Mouse (Mus musculus) heart, embryonic 14.5 days (tissue): ENCODE results near the gene Drd1. TPM values are rescaled to one million over a fixed set of nuclear protein-coding genes. Genes with fewer than 3 reads are reported as not detected.

Experiments used
- ATAC-seq: fragments of 200-750 bp; cut with Nextera tagmentation; 2 replicates; pipeline ENCODE4 v1.8.0; 2017; ENCODE audit warnings: low read depth, moderate TSS enrichment; ENCODE audit not compliant: insufficient number of reproducible peaks, insufficient read depth, low FRiP score
- H3K27ac ChIP-seq, 2 experiments: fragments of 200-500 bp in 1 of 2; fragments of 300-500 bp in 1 of 2; sonication (generic) in 1 of 2; replicated peaks in 1 of 2; 2 replicates each; pipeline ENCODE4 v1.5.1; 2012 to 2014; ENCODE audit warnings: low read depth in 2 of 2, low read length in 2 of 2, control low read depth in 1 of 2, mild to moderate bottlenecking in 1 of 2, mixed read lengths in 1 of 2; ENCODE audit not compliant: control insufficient read depth in 1 of 2, insufficient read depth in 1 of 2
- H3K27me3 ChIP-seq: fragments of 300-500 bp; sonication (generic); 2 replicates; pipeline ENCODE4 v1.6.1; 2014; ENCODE audit warnings: mild to moderate bottlenecking, low read length, control low read depth; ENCODE audit not compliant: control insufficient read depth, insufficient read depth
- H3K36me3 ChIP-seq: fragments of 300-500 bp; sonication (generic); 2 replicates; pipeline ENCODE4 v1.6.1; 2014; ENCODE audit warnings: mild to moderate bottlenecking, control low read depth, low read length, mixed read lengths; ENCODE audit not compliant: control insufficient read depth, insufficient read depth
- H3K4me1 ChIP-seq, 2 experiments: fragments of 200-500 bp in 1 of 2; fragments of 300-500 bp in 1 of 2; sonication (generic) in 1 of 2; 2 replicates each; pipeline ENCODE4 v1.6.1; 2012 to 2014; ENCODE audit warnings: low read length in 2 of 2, control low read depth in 1 of 2, mixed read lengths in 1 of 2; ENCODE audit not compliant: control insufficient read depth in 2 of 2, insufficient read depth in 2 of 2
- H3K4me2 ChIP-seq: fragments of 300-500 bp; sonication (generic); 2 replicates; pipeline ENCODE4 v1.6.1; 2014; ENCODE audit warnings: mild to moderate bottlenecking, low read length
- H3K4me3 ChIP-seq, 2 experiments: fragments of 200-500 bp in 1 of 2; fragments of 300-500 bp in 1 of 2; sonication (generic) in 1 of 2; 2 replicates each; pipeline ENCODE4 v1.5.1; 2012 to 2014; ENCODE audit warnings: low read length in 2 of 2, mild to moderate bottlenecking in 2 of 2, control low read depth in 1 of 2, low read depth in 1 of 2, moderate library complexity in 1 of 2; ENCODE audit not compliant: control insufficient read depth in 1 of 2, insufficient read depth in 1 of 2
- H3K9ac ChIP-seq: fragments of 300-500 bp; sonication (generic); 2 replicates; pipeline ENCODE4 v1.6.1; 2014; ENCODE audit warnings: mild to moderate bottlenecking, low read length
- H3K9me3 ChIP-seq: fragments of 300-500 bp; sonication (generic); 2 replicates; pipeline ENCODE4 v1.6.1; 2016; ENCODE audit warnings: low read length, control low read depth; ENCODE audit not compliant: control insufficient read depth
- WGBS: fragments of 180-500 bp; shearing (Covaris S2); extraction: QIAGEN DNeasy Blood & Tissue Kit; methylation state at CpG from one replicate; pipeline ENCODE4 v1.1.7; 2014; 5-methylcytosine and 5-hydroxymethylcytosine counted together
- polyA plus RNA-seq: library from polyadenylated mRNA; unstranded; fragments of >200 nt; fragmentation: Nextera tagmentation; extraction: Ambion mirVana; gene quantifications from 2 replicates; pipeline ENCODE4 v1.2.1, GENCODE M21; 2014

The Drd1 gene
- polyA plus RNA-seq, 1 experiment from 2014 or later = not detected

- Histone ChIP-seq H3K9ac (no peak overlapping the region), H3K4me2 (no peak overlapping the region), H3K9me3 (no peaks in the 10 kb centered on the region), H3K4me1 (peaks cover 9 to 10% of the 10 kb centered on the region in 2 experiments), H3K27me3 (no peaks in the 10 kb centered on the region), H3K4me3 (no peak overlapping the region), H3K27ac (no peak overlapping the region), H3K36me3 (peaks cover 77% of the 10 kb centered on the region)
- ATAC-seq = no peak
- whole genome bisulfite sequencing = 64% methylated on average over 8 of the region's 8 CpGs
These were observed 40.2 kb upstream of the Drd1 start for GRCm38 (mm10) chr13:54095721-54096120.

- no peak overlapping the region for H3K27ac ChIP-seq
- H3K4me2 ChIP-seq = no peak overlapping the region
- peaks cover 6 to 7% of the 10 kb centered on the region in 2 experiments for H3K4me1 ChIP-seq
- no peaks in the 10 kb centered on the region for H3K9me3 ChIP-seq
- WGBS = 56% methylated on average over 6 of the region's 6 CpGs
- no peaks in the 10 kb centered on the region for H3K27me3 ChIP-seq
- ATAC-seq = no peak
- H3K36me3 ChIP-seq = peaks cover 82% of the 10 kb centered on the region
- no peak overlapping the region for H3K4me3 ChIP-seq
- no peak overlapping the region for H3K9ac ChIP-seq
These were observed 39.5 kb upstream of the Drd1 start for GRCm38 (mm10) chr13:54094963-54095362.

- no peaks in the 10 kb centered on the region for H3K27me3 ChIP-seq
- no peak overlapping the region for H3K27ac ChIP-seq
- ATAC-seq = no peak
- no peak overlapping the region for H3K9ac ChIP-seq
- H3K4me3 ChIP-seq = no peak overlapping the region
- H3K4me2 ChIP-seq = no peak overlapping the region
- peaks cover 84% of the 10 kb centered on the region for H3K36me3 ChIP-seq
- H3K9me3 ChIP-seq = no peaks in the 10 kb centered on the region
- peaks cover 6 to 7% of the 10 kb centered on the region in 2 experiments for H3K4me1 ChIP-seq
- WGBS = 82% methylated on average over 4 of the region's 4 CpGs
These were observed 38.8 kb upstream of the Drd1 start for GRCm38 (mm10) chr13:54094349-54094748.

- 37% methylated on average over 6 of the region's 6 CpGs for WGBS
- no peak overlapping the region for H3K4me2 ChIP-seq
- peaks cover 87% of the 10 kb centered on the region for H3K36me3 ChIP-seq
- H3K27me3 ChIP-seq = no peaks in the 10 kb centered on the region
- H3K27ac ChIP-seq = no peak overlapping the region
- ATAC-seq = no peak
- H3K9ac ChIP-seq = 0 out of 2 replicates have a peak overlapping the region, but pooled peaks have one; percentile 16
- H3K9me3 ChIP-seq = no peaks in the 10 kb centered on the region
- peaks cover 6 to 7% of the 10 kb centered on the region in 2 experiments for H3K4me1 ChIP-seq
- no peak overlapping the region for H3K4me3 ChIP-seq
These were observed 36.2 kb upstream of the Drd1 start for GRCm38 (mm10) chr13:54091719-54092118.

GRCm38 (mm10) chr13:54085266-54085665 lies 29.8 kb upstream of the Drd1 start:
- no peak overlapping the region for H3K27ac ChIP-seq
- no peak for ATAC-seq
- H3K9ac ChIP-seq = no peak overlapping the region
- no peak overlapping the region for H3K4me3 ChIP-seq
- no peaks in the 10 kb centered on the region for H3K9me3 ChIP-seq
- 88% methylated on average over 18 of the region's 18 CpGs for WGBS
- H3K4me1 ChIP-seq = peaks cover 6 to 8% of the 10 kb centered on the region in 2 experiments
- no peak overlapping the region for H3K4me2 ChIP-seq
- H3K27me3 ChIP-seq = no peaks in the 10 kb centered on the region
- H3K36me3 ChIP-seq = peaks cover 51% of the 10 kb centered on the region

- no peak for ATAC-seq
- no peak overlapping the region for H3K4me2 ChIP-seq
- no peaks in the 10 kb centered on the region for H3K27me3 ChIP-seq
- no peak overlapping the region for H3K9ac ChIP-seq
- no peak overlapping the region for H3K27ac ChIP-seq
- H3K9me3 ChIP-seq = no peaks in the 10 kb centered on the region
- 89% methylated on average over 5 of the region's 5 CpGs for WGBS
- peaks cover 47% of the 10 kb centered on the region for H3K36me3 ChIP-seq
- no peak overlapping the region for H3K4me3 ChIP-seq
- H3K4me1 ChIP-seq = peaks cover 8 to 12% of the 10 kb centered on the region in 2 experiments
These were observed 29.3 kb upstream of the Drd1 start for GRCm38 (mm10) chr13:54084826-54085225.

- Histone ChIP-seq H3K4me3 (no peak overlapping the region), H3K4me2 (no peak overlapping the region), H3K27me3 (no peaks in the 10 kb centered on the region), H3K36me3 (peaks cover 40% of the 10 kb centered on the region), H3K9ac (no peak overlapping the region), H3K9me3 (no peaks in the 10 kb centered on the region), H3K4me1 (peaks cover 12 to 14% of the 10 kb centered on the region in 2 experiments), H3K27ac (no peak overlapping the region)
- 66% methylated on average over 4 of the region's 4 CpGs for WGBS
- ATAC-seq = no peak
These were observed 28.7 kb upstream of the Drd1 start for GRCm38 (mm10) chr13:54084178-54084577.

- Histone ChIP-seq H3K4me3 (no peak overlapping the region), H3K9ac (no peak overlapping the region), H3K27ac (no peak overlapping the region), H3K27me3 (no peaks in the 10 kb centered on the region), H3K36me3 (peaks cover 28% of the 10 kb centered on the region), H3K9me3 (no peaks in the 10 kb centered on the region), H3K4me1 (peaks cover 16 to 24% of the 10 kb centered on the region in 2 experiments), H3K4me2 (no peak overlapping the region)
- ATAC-seq = no peak
- WGBS = 25% methylated on average over 5 of the region's 5 CpGs
These were observed 27.4 kb upstream of the Drd1 start for GRCm38 (mm10) chr13:54082946-54083345.
